Mouse (Mus musculus) embryo, embryonic 11 days (tissue): ENCODE measurements around the gene Slc16a6.
A peak's percentile ranks its signal among the peaks of the same experiment; 100 is the strongest.
"Not testable (repeated sequence)": the region's sequence is repeated elsewhere in the genome, so short reads cannot be mapped to it uniquely, and the experiment has no call there.

Experiments
- DNase-seq: peaks from one replicate; pipeline ENCODE4 v3.0.0-alpha.2; 2015

The Slc16a6 gene

GRCm38 (mm10) chr11:109473171-109474085, at the start of gene Slc16a6, which contains the start of gene Arsg:
Gene Slc16a6, minus strand, starts transcription at chr11:109473598.
Gene Arsg, plus strand, starts transcription at chr11:109473374.
- DNase-seq, result peak; percentile 94

DNA sequence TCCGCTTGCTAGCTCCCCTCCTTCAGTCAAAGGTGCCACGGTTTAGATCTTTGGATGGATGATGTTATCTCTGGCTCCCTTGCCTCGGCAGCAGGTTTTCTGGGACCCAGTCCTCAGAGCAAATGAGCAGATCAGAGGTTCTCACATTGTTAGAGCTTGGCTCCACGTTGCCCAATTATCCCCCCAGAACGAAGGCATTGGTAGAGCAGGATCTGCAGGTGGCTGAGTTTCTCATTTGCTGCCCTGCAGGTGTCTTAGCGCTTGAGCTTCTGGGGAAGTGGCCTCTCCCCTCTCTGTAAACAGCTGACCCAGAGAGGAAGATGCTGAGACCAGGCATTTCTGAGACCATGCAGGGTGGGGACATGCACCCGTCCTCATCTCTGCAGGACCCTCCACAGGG, 47.6 kb upstream of the Slc16a6 start:
- no peak for DNase-seq

DNA sequence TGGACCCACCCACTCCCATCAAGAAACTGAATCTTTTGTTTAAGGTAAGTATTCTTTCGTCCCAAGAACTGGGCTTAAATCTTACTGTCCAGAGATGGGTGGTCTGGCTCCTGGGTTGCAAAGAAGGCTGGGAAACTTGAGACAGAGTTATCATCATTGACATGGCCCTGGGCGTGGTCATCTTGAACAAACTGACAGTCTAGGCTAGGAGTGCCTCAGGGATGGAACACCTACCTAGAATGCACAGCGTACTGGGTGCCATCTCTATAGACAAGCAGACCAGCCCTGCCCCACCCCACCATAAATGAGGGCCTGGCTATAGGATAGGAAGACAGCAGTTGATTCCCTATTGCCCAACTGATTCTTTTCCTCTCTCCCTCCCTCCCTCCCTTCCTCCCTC, 44.4 kb upstream of the Slc16a6 start:
- no peak for DNase-seq

DNA sequence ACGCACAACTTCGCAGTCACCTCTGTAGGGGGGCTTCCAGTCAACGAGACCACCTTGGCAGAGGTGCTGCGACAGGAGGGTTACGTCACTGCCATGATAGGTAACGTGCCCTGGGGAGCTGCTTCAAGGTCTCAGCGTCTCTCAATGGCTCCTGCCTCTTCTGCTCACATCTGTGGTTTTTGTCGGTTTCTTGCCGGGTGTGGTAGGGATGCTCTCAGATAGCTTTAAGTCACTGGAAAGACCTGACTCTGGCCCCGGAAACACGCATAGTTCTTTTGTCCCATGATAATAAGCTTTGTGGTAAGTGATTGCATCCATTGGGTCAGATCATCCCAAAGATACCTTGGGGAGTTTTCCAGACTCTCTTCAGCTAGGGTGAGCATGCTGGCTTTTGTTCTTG, 43.9 kb upstream of the Slc16a6 start:
- DNase-seq, result no peak

GRCm38 (mm10) chr11:109514064-109514612, 40.7 kb upstream of the Slc16a6 start:
- no peak for DNase-seq

DNA sequence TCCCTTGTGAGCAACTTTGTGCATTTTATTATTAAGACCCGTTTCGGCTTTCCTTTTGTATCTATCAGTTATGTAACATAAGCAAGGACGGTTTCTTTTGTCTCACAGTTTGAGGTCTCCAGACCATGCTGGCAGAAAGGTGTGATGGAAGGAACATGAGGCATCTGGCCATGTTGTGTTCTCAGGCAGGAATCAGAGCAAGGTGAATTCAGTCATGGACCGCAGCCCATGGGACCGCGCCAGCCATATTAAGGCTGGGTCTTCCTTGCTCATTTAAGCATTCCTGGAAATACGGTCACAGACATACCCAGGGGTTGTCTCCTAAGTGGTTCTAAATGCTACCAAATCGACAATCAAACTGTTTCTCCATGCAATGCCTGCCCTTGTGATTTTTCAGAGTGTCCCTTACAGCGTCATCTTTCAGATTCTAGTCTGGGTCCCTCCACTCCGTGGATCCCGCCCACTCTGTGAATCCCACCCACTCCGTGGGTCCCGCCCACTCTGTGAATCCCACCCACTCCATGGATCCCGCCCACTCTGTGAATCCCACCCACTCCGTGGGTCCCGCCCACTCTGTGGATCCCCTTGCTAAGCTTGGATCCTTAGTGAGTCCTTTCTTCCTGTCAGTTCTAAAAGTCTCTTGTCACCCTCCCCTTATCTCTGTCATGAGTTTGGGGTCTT, 39.7 kb upstream of the Slc16a6 start:
- DNase-seq, result no peak

DNA sequence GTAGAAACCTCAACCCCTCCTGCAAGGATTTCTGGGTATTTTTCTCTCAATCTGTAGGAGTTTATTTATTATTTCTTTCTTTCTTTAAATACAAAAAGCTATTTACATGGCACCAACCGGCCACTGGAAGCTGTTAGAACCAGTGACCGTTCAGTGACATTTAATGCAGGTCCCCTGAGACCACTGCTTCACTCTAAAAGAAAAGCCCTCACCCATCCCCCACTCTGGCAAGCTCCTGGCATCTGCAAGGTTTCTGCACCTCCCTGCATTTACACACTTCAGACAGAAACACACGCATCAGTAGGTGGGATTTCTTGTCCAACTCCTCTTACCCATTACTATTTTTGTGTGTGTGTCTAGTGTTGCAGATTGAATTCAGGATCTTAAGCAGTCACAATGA, 33.7 kb upstream of the Slc16a6 start:
- peak; percentile 56 for DNase-seq

- DNase-seq, result no peak
Observed at GRCm38 (mm10) chr11:109505823-109506222, 32.4 kb upstream of the Slc16a6 start.

GRCm38 (mm10) chr11:109504977-109505376, 31.6 kb upstream of the Slc16a6 start:
- no peak for DNase-seq

GRCm38 (mm10) chr11:109500206-109500605, 26.8 kb upstream of the Slc16a6 start:
- DNase-seq, result no peak

DNA sequence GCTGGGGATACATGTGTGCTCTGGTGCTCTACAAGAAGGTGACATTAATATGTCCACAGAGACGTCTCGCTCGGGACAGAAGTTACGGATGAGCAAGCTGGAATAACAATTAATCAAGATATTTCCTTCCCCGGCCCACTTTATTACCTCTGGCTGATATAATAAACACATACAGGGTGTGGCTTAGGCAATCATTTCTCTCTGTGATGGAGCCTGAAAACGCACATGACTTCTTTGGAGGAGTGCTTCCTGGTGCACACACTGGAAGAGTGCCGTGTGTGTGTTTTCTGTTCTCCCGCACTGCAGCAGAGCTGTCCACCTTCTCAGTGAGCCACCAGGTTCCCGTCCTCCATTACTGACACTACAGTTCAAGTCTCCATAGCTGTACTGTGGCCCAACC, 24.6 kb upstream of the Slc16a6 start:
- no peak for DNase-seq

DNA sequence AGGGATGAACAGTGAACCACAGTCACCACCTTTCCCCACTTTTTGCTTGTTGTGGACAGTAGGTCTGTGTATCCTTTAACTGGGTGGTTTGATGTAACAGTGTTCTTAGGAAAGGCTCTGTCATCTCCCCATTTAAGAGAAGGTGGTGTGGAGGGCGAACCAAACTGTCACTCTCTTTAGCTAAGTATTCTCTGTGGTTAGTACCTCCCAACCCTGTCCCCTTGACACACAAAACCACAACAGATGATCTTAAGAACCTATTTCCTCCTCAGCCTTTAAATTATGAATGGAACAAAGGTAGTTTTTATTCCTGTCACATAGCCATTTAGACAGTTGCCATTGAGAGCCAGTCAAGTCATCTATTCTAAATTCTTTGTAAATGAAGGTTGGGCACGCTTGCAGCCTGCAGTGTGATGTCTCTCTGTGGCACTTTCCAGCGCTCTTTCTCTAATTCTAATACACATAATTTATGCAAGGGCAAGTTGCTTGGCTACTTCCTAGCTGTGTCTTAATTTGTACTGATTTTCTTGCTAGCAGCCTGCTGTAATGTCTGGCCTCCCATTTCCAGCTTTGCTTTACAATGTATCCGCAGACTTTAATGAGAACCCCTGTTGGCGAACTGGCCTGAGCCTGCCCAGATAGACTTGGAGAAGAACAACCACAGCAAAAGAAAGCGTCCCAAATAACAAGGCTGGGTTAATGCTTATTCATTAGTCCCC, 23.8 kb upstream of the Slc16a6 start:
- no peak for DNase-seq

DNA sequence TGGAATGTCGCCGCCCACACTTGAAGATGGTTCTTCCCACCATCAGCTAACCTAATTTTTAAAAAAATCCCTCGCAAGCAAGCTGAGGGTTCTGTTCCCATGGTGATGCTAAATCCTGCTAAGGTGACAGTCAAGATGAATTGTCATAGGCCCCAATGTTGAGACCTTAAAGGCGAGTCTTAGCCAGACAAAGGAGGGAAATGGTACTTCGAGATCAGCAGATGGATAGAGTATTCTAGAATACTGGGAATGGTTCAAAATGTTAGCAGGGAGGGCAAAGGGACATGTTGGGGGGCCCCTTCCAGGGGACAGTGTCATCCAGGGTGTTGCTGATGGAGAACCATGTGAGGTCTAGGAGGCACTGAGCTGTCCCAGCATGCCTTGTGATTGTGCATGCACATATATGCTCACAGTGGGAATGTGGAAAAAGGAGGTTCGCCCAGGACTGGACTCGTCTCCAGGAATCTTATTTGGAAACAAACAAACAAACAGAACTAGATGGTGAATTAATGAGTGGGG, 23.1 kb upstream of the Slc16a6 start:
- no peak for DNase-seq

DNA sequence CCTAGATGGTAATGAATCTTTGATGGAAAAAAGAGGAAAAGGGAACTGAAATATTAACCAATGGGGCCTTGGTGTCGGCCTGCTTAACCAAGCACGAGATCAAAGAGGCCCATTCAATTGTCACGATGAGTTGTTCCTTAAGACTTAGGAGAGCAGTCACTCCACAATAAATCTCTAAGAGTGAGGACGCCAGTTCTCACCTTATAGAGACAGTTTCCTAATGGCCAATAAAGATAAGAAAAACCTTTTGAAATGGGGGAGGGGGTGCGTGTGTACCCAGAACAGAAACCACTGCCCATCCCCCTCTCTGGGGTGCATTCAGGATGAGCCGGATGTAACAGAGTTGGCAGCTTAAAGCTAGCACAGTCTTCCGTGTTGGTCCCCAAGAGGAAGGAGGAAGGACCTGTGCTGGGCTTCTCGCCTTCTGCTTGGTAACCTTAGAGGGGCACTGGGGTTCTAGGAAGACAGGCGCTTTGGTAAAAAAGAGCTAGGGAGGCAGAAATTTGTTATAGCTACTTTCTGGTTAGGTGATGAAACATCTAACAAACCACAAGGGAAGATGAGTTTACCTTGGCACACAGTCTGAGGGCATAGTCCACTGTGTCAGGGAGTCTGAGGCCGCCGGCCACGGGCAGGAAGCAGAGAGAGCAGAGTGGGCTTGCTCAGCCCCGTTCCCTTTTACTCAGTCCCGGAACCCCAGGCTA, 22.5 kb upstream of the Slc16a6 start:
- DNase-seq, result no peak

DNA sequence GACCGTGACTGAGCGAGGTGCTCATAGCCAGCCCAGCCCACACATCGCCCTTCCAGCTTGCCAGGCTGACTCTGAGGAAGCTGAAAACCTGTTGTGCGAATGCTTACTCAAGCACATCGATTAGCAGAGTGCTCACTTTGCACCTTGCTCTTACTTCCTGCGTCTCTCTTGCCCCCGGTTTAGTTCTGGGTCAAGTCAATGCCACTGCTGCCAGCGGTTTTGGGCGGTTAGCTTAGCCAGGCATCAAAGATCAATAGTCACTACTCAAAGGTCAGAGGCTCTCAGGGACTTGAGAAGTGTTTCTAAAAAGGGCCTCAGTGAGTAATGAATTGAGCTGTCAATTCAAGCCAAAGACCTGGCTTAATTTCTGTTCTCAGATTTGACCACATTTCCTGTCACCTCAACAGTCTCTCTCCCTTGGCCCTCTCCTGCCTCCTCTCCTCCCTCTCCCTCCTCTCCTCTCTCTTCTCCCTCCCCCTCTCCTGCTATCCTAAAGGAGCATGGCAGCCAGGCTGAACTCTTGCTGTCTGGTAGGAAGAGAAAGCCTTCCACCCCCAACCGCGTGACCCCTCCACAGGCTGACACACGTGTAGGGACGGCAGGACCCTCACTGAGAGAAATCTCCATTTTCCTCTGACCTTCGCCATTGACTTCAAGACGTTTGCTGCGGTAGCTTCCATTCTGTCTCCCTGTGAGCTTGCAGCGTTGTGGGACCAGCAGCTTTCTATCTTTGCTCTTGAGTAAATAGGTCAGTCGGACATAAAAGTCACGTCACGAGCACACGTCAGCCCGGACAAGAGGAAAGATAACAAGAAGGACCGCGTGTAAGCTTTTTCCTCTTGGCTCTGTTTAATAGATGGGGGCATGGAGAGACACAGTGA, 21.7 kb upstream of the Slc16a6 start:
- no peak for DNase-seq

DNA sequence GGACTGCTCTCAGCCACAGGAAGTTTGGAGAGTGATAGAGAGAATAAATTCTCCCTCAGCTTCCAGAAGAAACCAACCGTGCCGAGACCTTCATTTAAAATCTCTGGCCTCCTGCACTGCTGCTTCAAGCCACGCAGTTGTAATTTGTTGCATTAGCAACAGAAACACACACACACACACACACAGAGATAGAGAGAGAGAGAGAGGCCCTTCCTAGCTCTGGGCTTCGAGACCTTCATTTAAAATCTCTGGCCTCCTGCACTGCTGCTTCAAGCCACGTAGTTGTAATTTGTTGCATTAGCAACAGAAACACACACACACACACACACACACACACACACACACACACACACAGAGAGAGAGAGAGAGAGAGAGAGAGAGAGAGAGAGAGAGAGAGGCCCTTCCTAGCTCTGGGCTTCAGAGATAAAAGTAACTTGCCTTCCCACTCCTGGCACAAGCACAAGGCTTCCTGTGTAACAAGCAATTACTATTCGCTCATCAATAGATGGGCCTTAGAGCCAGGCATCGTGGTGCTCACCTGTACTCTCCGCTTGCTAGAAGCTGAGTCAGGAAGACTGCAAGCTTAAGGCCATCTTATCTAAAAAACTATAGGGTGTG, 19.6 kb upstream of the Slc16a6 start:
- not testable (repeated sequence) for DNase-seq

DNA sequence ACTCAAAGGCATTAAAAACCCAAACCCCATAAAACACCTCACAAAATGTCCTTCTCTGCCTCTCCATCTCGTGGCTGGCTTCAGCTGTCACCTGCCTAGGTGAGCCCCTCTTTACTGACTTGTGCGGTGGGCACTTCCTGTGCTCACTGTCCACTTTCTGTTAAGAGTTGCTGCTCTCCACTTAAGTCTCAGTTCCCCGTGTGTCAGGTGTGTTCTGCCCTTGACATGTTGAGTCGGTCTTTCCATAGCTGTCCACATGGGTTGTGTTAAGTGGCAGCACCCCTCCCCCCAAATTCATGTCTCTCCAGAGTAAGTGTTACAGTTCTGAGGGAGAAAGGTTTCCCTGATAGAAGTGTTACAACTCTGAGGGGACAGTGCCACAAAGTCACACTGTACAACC, 18.4 kb upstream of the Slc16a6 start:
- DNase-seq, result no peak

GRCm38 (mm10) chr11:109489763-109490162, 16.4 kb upstream of the Slc16a6 start:
- DNase-seq, result no peak

- DNase-seq, result no peak
Observed at GRCm38 (mm10) chr11:109487991-109488684, 14.7 kb upstream of the Slc16a6 start.

- DNase-seq, result no peak
Observed at GRCm38 (mm10) chr11:109487111-109487510, 13.7 kb upstream of the Slc16a6 start.
